Mouse (Mus musculus) limb, embryonic 14.5 days (tissue): ENCODE measurements around the gene Tshz2. TPM values are rescaled to one million over a fixed set of nuclear protein-coding genes. Genes with fewer than 3 reads are reported as not detected.

Source experiments
- ATAC-seq: fragments of 200-750 bp; cut with Nextera tagmentation; 2 replicates; pipeline ENCODE4 v1.8.0; 2017; ENCODE audit warnings: low read depth, moderate number of reproducible peaks, moderate TSS enrichment; ENCODE audit not compliant: low FRiP score
- DNase-seq: peaks from one replicate; pipeline ENCODE4 v3.0.0-alpha.2; 2015; ENCODE audit warnings: low spot score
- H3K27ac ChIP-seq: fragments of 300-500 bp; sonication (generic); replicated peaks from 2 replicates; pipeline ENCODE4 v1.5.1; 2014; ENCODE audit warnings: low read depth, mild to moderate bottlenecking, low read length, moderate library complexity, mixed read lengths
- H3K27me3 ChIP-seq: fragments of 300-500 bp; sonication (generic); 2 replicates; pipeline ENCODE4 v1.6.1; 2014; ENCODE audit warnings: low read length, mixed read lengths; ENCODE audit not compliant: control insufficient read depth, insufficient read depth
- H3K36me3 ChIP-seq: fragments of 300-500 bp; sonication (generic); 2 replicates; pipeline ENCODE4 v1.6.1; 2014; ENCODE audit warnings: mild to moderate bottlenecking, low read length, moderate library complexity, mixed read lengths; ENCODE audit not compliant: control insufficient read depth, insufficient read depth
- H3K4me1 ChIP-seq: fragments of 300-500 bp; sonication (generic); 2 replicates; pipeline ENCODE4 v1.6.1; 2014; ENCODE audit warnings: antibody characterized with exemption, low read length, mixed read lengths; ENCODE audit not compliant: control insufficient read depth, insufficient read depth
- H3K4me2 ChIP-seq: fragments of 300-500 bp; sonication (generic); replicated peaks from 2 replicates; pipeline ENCODE4 v1.6.1; 2014; ENCODE audit warnings: low read depth, mild to moderate bottlenecking, low read length, moderate library complexity; ENCODE audit not compliant: severe bottlenecking
- H3K4me3 ChIP-seq: fragments of 300-500 bp; sonication (generic); replicated peaks from 2 replicates; pipeline ENCODE4 v1.5.1; 2014; ENCODE audit warnings: low read length
- H3K9ac ChIP-seq: fragments of 300-500 bp; sonication (generic); 2 replicates; pipeline ENCODE4 v1.6.1; 2014; ENCODE audit warnings: mild to moderate bottlenecking, low read depth, low read length, moderate library complexity; ENCODE audit not compliant: severe bottlenecking
- H3K9me3 ChIP-seq: fragments of 300-500 bp; sonication (generic); 2 replicates; pipeline ENCODE4 v1.6.1; 2016; ENCODE audit warnings: low read length; ENCODE audit not compliant: control insufficient read depth
- POLR2A ChIP-seq: fragments of 200-500 bp; IDR thresholded peaks from 2 replicates; pipeline ENCODE4 v1.8.0; 2012; ENCODE audit warnings: inconsistent platforms, mild to moderate bottlenecking, moderate library complexity, borderline replicate concordance; ENCODE audit not compliant: insufficient read depth, insufficient read length; ENCODE audit errors: extremely low read depth
- WGBS: fragments of 180-500 bp; shearing (Covaris S2); extraction: QIAGEN DNeasy Blood & Tissue Kit; methylation state at CpG from one replicate; pipeline ENCODE4 v1.1.7; 2014; 5-methylcytosine and 5-hydroxymethylcytosine counted together
- polyA plus RNA-seq, 2 experiments: library from polyadenylated mRNA; depleted of rRNA in 1 of 2; stranded (reverse) in 1 of 2; unstranded in 1 of 2; fragments of >200 nt; fragmentation: Nextera tagmentation in 1 of 2; extraction: Ambion mirVana in 1 of 2; gene quantifications; 2 replicates each; pipeline versions ENCODE4 v1.2.1 to v1.2.3; 2012 to 2014

Tshz2 gene
- polyA plus RNA-seq, 2 experiments: 7.3 to 29.2 TPM

GRCm38 (mm10) chr2:169919111-169919695 lies 286.4 kb downstream of the Tshz2 start:
- Histone ChIP-seq H3K27me3 (no peaks in the 10 kb centered on the region), H3K36me3 (no peaks in the 10 kb centered on the region), H3K9ac (no peak overlapping the region), H3K4me3 (no peak overlapping the region), H3K4me1 (no peaks in the 10 kb centered on the region), H3K9me3 (no peaks in the 10 kb centered on the region), H3K27ac (no peak overlapping the region), H3K4me2 (no peak overlapping the region)
- WGBS: 75% methylated on average over 3 of the region's 3 CpGs
- no peak for ATAC-seq
- DNase-seq: no peak
- no peak for TF ChIP-seq POLR2A

GRCm38 (mm10) chr2:169924177-169924810 lies 291.5 kb downstream of the Tshz2 start:
- Histone ChIP-seq H3K36me3 (no peaks in the 10 kb centered on the region), H3K4me1 (peaks cover 3% of the 10 kb centered on the region; the same call in 1 of the 2 replicates), H3K9me3 (no peaks in the 10 kb centered on the region), H3K4me2 (no peak overlapping the region), H3K27ac (no peak overlapping the region), H3K4me3 (no peak overlapping the region), H3K9ac (no peak overlapping the region), H3K27me3 (no peaks in the 10 kb centered on the region)
- 44% methylated on average over 8 of the region's 8 CpGs for WGBS
- no peak for TF ChIP-seq POLR2A
- no peak for ATAC-seq
- DNase-seq: no peak

- no peak overlapping the region for H3K9ac ChIP-seq
- DNase-seq (no peak), ATAC-seq (no peak)
- no peak overlapping the region for H3K4me2 ChIP-seq
- WGBS: 75% methylated on average over 5 of the region's 5 CpGs
- H3K36me3 ChIP-seq: no peaks in the 10 kb centered on the region
- no peaks in the 10 kb centered on the region for H3K9me3 ChIP-seq
- H3K4me1 ChIP-seq: peaks cover 8% of the 10 kb centered on the region
- no peak overlapping the region for H3K4me3 ChIP-seq
- H3K27ac ChIP-seq: no peak overlapping the region
- H3K27me3 ChIP-seq: no peaks in the 10 kb centered on the region
- no peak for TF ChIP-seq POLR2A
These were observed 292.7 kb downstream of the Tshz2 start for GRCm38 (mm10) chr2:169925466-169925865.

DNA sequence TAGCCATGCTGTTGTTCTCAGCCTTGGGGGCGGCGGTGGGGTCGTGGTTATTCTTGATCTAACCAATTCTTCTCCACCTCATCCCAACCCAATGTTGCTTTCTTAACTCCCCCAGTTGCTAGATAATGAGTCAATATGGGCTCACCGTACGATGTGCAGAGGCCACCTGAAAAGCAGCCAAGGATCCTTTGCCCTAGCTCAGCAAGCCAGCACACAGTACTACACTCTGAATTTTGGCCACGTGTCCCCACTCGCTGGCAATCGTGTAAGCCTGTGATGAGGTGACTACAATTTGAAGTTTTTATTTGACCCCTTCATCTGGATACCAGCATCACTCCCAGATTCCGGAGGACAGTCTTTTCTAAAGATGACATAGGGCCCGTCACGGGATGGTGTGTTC lies 293.2 kb downstream of the Tshz2 start:
- ATAC-seq: no peak
- Histone ChIP-seq H3K27me3 (no peaks in the 10 kb centered on the region), H3K27ac (no peak overlapping the region), H3K4me3 (no peak overlapping the region), H3K4me2 (no peak overlapping the region), H3K9me3 (no peaks in the 10 kb centered on the region), H3K4me1 (peaks cover 8% of the 10 kb centered on the region), H3K9ac (no peak overlapping the region), H3K36me3 (no peaks in the 10 kb centered on the region)
- WGBS: 78% methylated on average over 11 of the region's 11 CpGs
- no peak for TF ChIP-seq POLR2A
- no peak for DNase-seq

- Histone ChIP-seq H3K9ac (no peak overlapping the region), H3K36me3 (no peaks in the 10 kb centered on the region), H3K4me1 (peaks cover 8% of the 10 kb centered on the region), H3K27ac (no peak overlapping the region), H3K9me3 (no peaks in the 10 kb centered on the region), H3K27me3 (no peaks in the 10 kb centered on the region), H3K4me3 (no peak overlapping the region), H3K4me2 (no peak overlapping the region)
- ATAC-seq: no peak
- no peak for TF ChIP-seq POLR2A
- DNase-seq: no peak
- WGBS: 77% methylated on average over 2 of the region's 2 CpGs
These were observed 294.6 kb downstream of the Tshz2 start for GRCm38 (mm10) chr2:169927401-169927800.
